Mouse (Mus musculus) gastrocnemius, adult 2 months (tissue): ENCODE measurements around the gene Gm49601. TPM values are rescaled to one million over a fixed set of nuclear protein-coding genes. Genes with fewer than 3 reads are reported as not detected.
A peak's percentile ranks its signal among the peaks of the same experiment; 100 is the strongest.

Experiments used
- DNase-seq: peaks from one replicate; pipeline ENCODE4 v3.0.0; 2022
- H3K27ac ChIP-seq: fragments of 200-600 bp; 2 replicates; pipeline ENCODE4 v1.8.1; 2022; ENCODE audit warnings: mild to moderate bottlenecking
- H3K4me3 ChIP-seq: fragments of 200-600 bp; 2 replicates; pipeline ENCODE4 v1.8.1; 2022; ENCODE audit warnings: mild to moderate bottlenecking, moderate library complexity
- CTCF ChIP-seq: fragments of 200-600 bp; IDR thresholded peaks from 2 replicates; pipeline ENCODE4 v1.8.1; 2022; ENCODE audit warnings: antibody characterized with exemption, mild to moderate bottlenecking, moderate library complexity
- intact Hi-C: fragments of 180-260 bp; cut with DNase I; formaldehyde crosslinking; loops from one replicate; pipeline ENCODE4 v1.15.1; 2025
- long read RNA-seq, 2 experiments: library from polyadenylated mRNA; stranded (forward); transcript quantifications; one replicate each; pipeline ENCODE4 v2.0.0; 2021
- total RNA-seq, 2 experiments: library from RNA; stranded (reverse); gene quantifications; 2 replicates each; pipeline ENCODE4 v1.2.3; 2021

Gene Gm49601
- 1 to 10 TPM in 1 of 2 experiments, under 1 TPM in 1; 0.61 to 1.1 TPM for total RNA-seq
- long read RNA-seq, experiment 1: 0 reads
- long read RNA-seq, experiment 2: 0 reads

DNA sequence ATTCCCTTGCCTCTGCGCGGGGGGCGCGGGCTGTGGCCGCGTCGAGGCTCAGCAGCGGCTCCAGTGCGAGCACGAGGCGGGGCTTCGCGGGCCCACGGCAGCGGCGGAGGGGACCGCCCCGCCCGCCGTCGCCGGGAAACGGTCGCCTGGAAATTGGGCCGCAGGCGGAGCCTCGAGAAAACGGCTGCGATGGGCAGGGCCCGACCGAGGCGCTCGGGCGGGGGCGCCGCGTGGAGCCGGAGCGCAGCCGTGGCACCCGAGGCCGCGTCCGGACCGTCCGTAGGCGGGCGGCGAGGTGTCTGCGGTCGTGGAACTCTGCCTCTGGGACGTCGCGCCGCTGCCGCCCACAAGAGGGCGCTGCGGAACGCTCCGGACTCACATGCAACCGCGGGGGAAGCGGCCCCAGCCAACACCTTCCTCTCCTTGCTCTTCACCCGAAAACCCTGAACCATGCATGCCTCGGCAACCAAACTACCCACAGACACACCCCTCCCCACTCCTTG is at the start of gene Gm49601:
Gm49601 (minus strand) TSS at position 52 of the 503 bp plus-strand sequence.
- TF ChIP-seq CTCF: peak; percentile 97; the same call in 1 of the 2 replicates
- peak within 1 kb of the TSS; percentile 72 for H3K4me3 ChIP-seq
- peak; percentile 90 for DNase-seq
- peak within 1 kb of the TSS; percentile 46 for H3K27ac ChIP-seq
- intact Hi-C loops: loop anchor here (1.0 to 5.0 kb wide), 2 partner anchors 52 to 171 kb away; no protein-coding TSS in a partner anchor

DNA sequence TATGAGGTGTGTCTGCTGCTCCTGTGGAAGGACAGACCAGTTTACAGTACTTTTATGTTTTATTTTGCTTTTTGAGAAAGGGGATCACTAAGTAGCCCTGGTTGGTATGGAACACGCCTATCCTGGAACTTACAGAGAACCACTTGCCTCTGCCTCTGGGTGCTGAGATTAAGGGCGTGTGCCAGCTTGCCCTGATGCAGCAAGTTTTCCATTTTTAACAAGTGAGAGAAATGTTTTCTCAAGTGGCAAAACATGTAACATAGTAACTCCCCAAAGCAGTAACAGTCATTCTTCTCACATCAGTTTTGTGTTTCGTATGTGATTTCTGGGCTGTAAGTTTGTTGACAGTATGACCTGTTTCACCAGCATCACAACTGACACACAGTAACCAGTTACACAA is 46.8 kb upstream of the Gm49601 start:
- DNase-seq: no peak
- TF ChIP-seq CTCF: no peak
- intact Hi-C loops: no loop called here
- no peak overlapping the region for H3K27ac ChIP-seq
- H3K4me3 ChIP-seq: no peak overlapping the region

GRCm38 (mm10) chr16:18672027-18672426 is 45.8 kb upstream of the Gm49601 start:
- no peak for DNase-seq
- no peak for TF ChIP-seq CTCF
- Histone ChIP-seq H3K4me3 (no peak overlapping the region), H3K27ac (no peak overlapping the region)
- intact Hi-C loops: no loop called here

DNA sequence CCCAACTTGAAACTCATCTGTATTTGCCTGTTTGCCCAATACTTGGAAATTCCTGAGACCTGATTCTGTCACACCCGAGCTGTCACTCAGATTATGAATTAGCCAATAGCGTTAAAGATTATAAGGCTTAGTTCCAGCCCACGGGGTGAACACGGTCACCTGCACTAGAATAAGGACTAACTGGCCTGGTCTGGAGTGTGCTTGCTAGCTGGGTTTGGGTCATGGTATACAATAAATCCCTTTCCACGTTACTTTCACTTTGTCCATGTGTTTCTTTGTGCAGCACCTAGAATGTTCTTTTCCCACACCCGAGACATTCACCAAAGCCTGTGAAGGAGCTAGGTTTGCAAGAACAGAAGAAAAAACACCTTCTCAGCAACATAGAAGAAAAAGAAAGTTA is 43.7 kb upstream of the Gm49601 start:
- no peak for TF ChIP-seq CTCF
- Histone ChIP-seq H3K27ac (no peak overlapping the region), H3K4me3 (no peak overlapping the region)
- intact Hi-C loops: no loop called here
- DNase-seq: no peak

- H3K27ac ChIP-seq: no peak overlapping the region
- no peak for TF ChIP-seq CTCF
- no peak overlapping the region for H3K4me3 ChIP-seq
- DNase-seq: no peak
- intact Hi-C loops: no loop called here
Measured at GRCm38 (mm10) chr16:18658597-18658996, 32.4 kb upstream of the Gm49601 start.

GRCm38 (mm10) chr16:18655372-18656098 is 29.3 kb upstream of the Gm49601 start:
- TF ChIP-seq CTCF: no peak
- intact Hi-C loops: no loop called here
- no peak for DNase-seq
- H3K4me3 ChIP-seq: no peak overlapping the region
- H3K27ac ChIP-seq: no peak overlapping the region

DNA sequence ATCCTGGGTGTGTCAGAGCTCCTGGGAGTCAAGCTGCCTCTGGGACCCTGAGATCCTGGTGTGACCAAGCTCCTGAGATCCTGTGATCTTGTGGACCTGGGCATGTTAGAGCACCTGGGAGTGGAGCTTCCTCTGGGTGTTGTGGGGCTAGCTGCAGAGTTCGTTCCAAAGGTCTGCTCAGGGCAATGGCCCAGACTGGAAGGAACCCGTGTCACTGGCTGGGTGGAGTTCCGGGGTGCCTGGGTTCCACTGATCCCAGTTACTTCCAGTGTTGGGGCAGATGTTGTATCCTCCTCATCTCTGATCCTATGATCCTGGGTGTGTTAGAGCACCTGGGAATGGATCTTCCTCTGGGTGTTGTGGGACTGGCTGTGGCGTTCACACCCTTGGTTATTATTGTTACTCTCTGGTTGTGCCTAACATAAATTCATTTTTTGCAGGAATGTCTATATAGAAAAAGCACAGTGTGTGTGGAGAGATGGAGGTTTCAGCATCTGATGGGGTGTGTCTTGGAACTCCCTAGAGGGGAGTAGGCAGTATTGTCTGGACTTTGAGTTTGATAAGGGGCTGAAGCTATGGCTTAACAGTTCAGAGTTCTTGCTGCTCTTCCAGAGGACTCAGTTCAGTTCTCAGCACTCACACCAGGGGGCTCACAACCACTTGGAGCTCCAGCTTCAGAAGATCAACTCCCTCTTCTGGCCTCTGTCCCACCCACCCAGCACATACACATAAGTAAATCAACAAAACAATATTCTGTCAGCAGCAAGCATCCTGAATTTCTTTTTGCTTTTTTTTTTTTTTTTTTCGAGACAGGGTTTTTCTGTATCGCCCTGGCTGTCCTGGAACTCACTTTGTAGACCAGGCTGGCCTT is 27.3 kb upstream of the Gm49601 start:
- DNase-seq: no peak
- no peak overlapping the region for H3K4me3 ChIP-seq
- no peak overlapping the region for H3K27ac ChIP-seq
- intact Hi-C loops: no loop called here
- TF ChIP-seq CTCF: no peak

GRCm38 (mm10) chr16:18649126-18649525 is 22.9 kb upstream of the Gm49601 start:
- TF ChIP-seq CTCF: no peak
- Histone ChIP-seq H3K27ac (no peak overlapping the region), H3K4me3 (no peak overlapping the region)
- intact Hi-C loops: no loop called here
- DNase-seq: no peak

DNA sequence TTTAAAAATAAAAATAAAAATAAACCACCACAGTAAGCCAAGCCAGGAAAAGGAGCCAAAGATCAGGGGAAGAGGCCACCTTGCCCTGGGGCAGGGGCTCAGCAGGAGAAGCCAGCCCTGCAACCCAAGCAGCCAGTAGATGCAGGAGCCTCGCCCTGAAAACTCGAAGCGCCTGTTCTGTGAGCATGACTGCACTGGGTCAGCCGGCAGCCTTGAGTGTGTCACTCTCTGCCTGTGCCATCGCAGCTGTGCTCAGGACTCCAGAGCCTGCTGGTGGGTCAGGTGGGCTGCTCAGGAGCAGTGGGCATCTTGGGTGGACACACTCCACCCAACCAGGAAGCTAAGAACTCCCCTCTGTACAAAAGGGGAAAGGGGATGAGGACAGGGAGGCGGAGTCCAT is 19.1 kb upstream of the Gm49601 start:
- Histone ChIP-seq H3K4me3 (no peak overlapping the region), H3K27ac (no peak overlapping the region)
- no peak for TF ChIP-seq CTCF
- intact Hi-C loops: no loop called here
- DNase-seq: no peak

- TF ChIP-seq CTCF: no peak
- intact Hi-C loops: no loop called here
- H3K27ac ChIP-seq: no peak overlapping the region
Measured at GRCm38 (mm10) chr16:18644485-18644884, 18.3 kb upstream of the Gm49601 start.

GRCm38 (mm10) chr16:18643406-18643998 is 17.3 kb upstream of the Gm49601 start:
- intact Hi-C loops: no loop called here
- Histone ChIP-seq H3K27ac (no peak overlapping the region), H3K4me3 (no peak overlapping the region)
- DNase-seq: no peak
- no peak for TF ChIP-seq CTCF

More at GRCm38 (mm10) chr16:18644485-18644884, 18.3 kb upstream of the Gm49601 start:
- H3K4me3 ChIP-seq: no peak overlapping the region
- no peak for DNase-seq

DNA sequence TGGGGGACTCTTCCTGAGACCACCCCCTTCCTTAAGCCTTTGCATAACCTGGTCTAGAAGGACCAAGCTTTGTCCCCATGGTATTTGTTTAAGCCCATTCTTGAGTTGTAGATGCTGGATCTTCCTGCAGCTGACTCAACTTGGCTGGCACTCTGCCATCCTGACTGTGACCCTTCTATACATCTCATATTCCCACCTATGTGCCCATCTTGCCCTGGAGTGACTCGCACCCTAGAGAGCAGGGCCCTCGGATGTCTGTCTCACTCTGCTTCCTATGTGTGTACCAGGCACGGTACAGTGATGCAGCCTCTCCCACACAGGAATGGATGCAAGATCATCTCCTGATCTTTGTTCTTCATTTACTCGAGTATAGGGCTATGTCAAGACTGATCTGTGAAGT is 16.7 kb upstream of the Gm49601 start:
- intact Hi-C loops: no loop called here
- no peak overlapping the region for H3K4me3 ChIP-seq
- DNase-seq: no peak
- H3K27ac ChIP-seq: no peak overlapping the region
- TF ChIP-seq CTCF: no peak
